Mouse (Mus musculus): Measurements from ENCODE around the gene Zfyve9. TPM values are rescaled to one million over a fixed set of nuclear protein-coding genes. Genes with fewer than 3 reads are reported as not detected.

Zfyve9 gene
- polyA plus RNA-seq, 1 experiment from 2014 or later = 4.0 TPM

DNA sequence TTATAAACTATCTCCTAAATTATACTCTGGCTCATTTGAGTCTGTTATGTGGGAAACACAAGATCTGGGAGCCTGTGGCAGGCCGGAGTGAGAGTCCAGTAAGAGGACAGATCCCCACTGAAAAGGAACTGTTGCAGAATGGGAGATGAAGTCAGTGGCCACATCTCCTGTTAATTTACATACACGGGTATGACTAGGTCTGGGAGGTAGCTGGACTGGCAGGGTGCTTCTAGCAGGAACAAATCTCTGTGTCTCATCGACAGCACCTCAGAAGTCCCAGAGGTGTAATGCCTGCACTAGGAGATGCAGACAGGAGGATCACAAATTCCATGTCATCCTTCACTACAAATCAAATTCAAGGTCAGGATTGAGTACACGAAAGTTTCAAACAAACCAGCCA lies 162.0 kb downstream of the Zfyve9 start:
- Histone ChIP-seq H3K4me3 (ENCODE audit: low read depth, low read length) (no peak overlapping the region), H3K9ac (replicated peaks; ENCODE audit: low read depth) (no peak overlapping the region), H3K27ac (ENCODE audit: low read length) (peak overlapping the region; percentile 70; the same call in 1 of the 2 replicates), H3K4me2 (replicated peaks; ENCODE audit: low read depth, low read length) (no peak overlapping the region), H3K4me1 (ENCODE audit: insufficient read depth, low read depth, low read length) (peaks cover 9% of the 10 kb centered on the region; the same call in 1 of the 2 replicates), H3K36me3 (ENCODE audit: insufficient read depth, low read length) (no peaks in the 10 kb centered on the region), H3K27me3 (replicated peaks; ENCODE audit: insufficient read depth, low read length) (no peaks in the 10 kb centered on the region), H3K9me3 (ENCODE audit: low read length) (no peaks in the 10 kb centered on the region)
- WGBS = 55% methylated on average over 4 of the region's 4 CpGs
- no peak for ATAC-seq
- TF ChIP-seq CTCF (IDR thresholded peaks at IDR 0.05) (no peak), EP300 (IDR thresholded peaks at IDR 0.05) (no peak)
- DNase-seq (ENCODE audit: low spot score) = no peak

DNA sequence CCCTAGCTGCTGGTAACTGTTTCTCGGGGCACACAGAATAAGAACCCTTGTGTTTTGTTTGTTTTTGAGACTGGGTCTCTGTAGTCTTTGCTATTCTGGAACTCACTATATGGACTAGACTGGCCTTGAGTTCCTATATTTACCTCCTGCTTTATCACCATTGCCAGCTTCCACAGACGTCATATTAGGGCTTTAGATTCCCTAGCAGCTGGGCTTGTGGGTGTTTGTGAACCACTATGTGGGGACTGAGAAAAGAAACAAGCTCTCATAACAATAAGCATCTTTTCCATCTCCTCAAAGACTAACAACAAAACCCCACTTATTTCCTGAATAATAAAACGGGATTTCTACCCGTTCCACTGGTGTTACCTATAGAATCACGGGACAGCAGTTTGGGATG lies 169.7 kb downstream of the Zfyve9 start:
- no peaks in the 10 kb centered on the region for H3K36me3 ChIP-seq (ENCODE audit: insufficient read depth, low read length)
- H3K9ac ChIP-seq (replicated peaks; ENCODE audit: low read depth) = no peak overlapping the region
- H3K27ac ChIP-seq (ENCODE audit: low read length) = no peak overlapping the region
- DNase-seq (ENCODE audit: low spot score) (no peak), ATAC-seq (no peak)
- WGBS = 82% methylated on average over 5 of the region's 5 CpGs
- H3K4me3 ChIP-seq (ENCODE audit: low read depth, low read length) = no peak overlapping the region
- H3K27me3 ChIP-seq (replicated peaks; ENCODE audit: insufficient read depth, low read length) = no peaks in the 10 kb centered on the region
- H3K9me3 ChIP-seq (ENCODE audit: low read length) = no peaks in the 10 kb centered on the region
- no peak overlapping the region for H3K4me2 ChIP-seq (replicated peaks; ENCODE audit: low read depth, low read length)
- TF ChIP-seq EP300 (IDR thresholded peaks at IDR 0.05) (no peak), CTCF (IDR thresholded peaks at IDR 0.05) (no peak)
- H3K4me1 ChIP-seq (ENCODE audit: insufficient read depth, low read depth, low read length) = no peaks in the 10 kb centered on the region

DNA sequence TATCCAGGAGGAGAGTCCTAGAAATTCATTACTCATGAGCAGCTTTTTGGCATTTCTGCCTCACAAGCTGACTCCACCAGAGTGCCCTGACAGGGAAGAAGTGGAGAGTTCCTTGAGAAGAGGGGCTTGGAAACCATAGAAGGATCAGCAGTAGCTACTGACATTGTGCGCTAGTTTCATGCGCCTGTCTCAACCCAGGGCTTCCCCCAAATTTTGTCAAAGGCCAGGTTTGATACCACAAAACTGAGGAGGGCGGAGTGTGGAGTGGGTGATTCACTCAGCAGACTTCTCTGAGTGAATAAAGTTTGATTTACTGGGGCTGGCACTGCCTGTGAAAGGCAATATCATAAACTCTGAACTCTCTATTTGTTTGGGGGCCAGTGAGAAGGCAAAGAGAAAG lies 171.9 kb downstream of the Zfyve9 start:
- TF ChIP-seq CTCF (IDR thresholded peaks at IDR 0.05) = no peak
- no peak for TF ChIP-seq EP300 (IDR thresholded peaks at IDR 0.05)
- H3K4me2 ChIP-seq (replicated peaks; ENCODE audit: low read depth, low read length) = no peak overlapping the region
- H3K27me3 ChIP-seq (replicated peaks; ENCODE audit: insufficient read depth, low read length) = no peaks in the 10 kb centered on the region
- H3K36me3 ChIP-seq (ENCODE audit: insufficient read depth, low read length) = no peaks in the 10 kb centered on the region
- WGBS = 89% methylated on average over 3 of the region's 3 CpGs
- H3K9me3 ChIP-seq (ENCODE audit: low read length) = no peaks in the 10 kb centered on the region
- no peaks in the 10 kb centered on the region for H3K4me1 ChIP-seq (ENCODE audit: insufficient read depth, low read depth, low read length)
- no peak for ATAC-seq
- H3K9ac ChIP-seq (replicated peaks; ENCODE audit: low read depth) = no peak overlapping the region
- H3K27ac ChIP-seq (ENCODE audit: low read length) = no peak overlapping the region
- no peak for DNase-seq (ENCODE audit: low spot score)
- no peak overlapping the region for H3K4me3 ChIP-seq (ENCODE audit: low read depth, low read length)

DNA sequence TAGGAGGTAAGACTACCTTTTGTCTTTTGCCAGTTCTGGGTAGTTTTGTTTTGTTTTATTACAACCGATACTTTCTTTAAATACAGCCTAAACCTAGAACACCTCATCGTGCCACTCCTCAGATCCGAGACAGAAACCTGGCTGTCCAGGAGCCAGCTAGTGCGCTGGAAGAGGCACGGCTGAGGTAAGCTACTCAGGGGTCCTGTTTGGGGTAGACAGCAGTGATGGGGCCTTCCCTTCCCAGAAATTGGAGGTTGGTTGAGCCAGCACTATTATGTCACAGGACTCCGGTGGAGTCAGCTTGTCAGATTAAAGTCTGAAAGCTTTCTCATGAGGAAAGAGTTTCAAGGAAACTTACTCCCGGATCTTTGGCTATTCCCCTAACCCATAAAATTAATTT lies 178.7 kb downstream of the Zfyve9 start:
- Histone ChIP-seq H3K27ac (ENCODE audit: low read length) (no peak overlapping the region), H3K4me3 (ENCODE audit: low read depth, low read length) (no peak overlapping the region), H3K4me2 (replicated peaks; ENCODE audit: low read depth, low read length) (no peak overlapping the region), H3K9ac (replicated peaks; ENCODE audit: low read depth) (no peak overlapping the region), H3K36me3 (ENCODE audit: insufficient read depth, low read length) (no peaks in the 10 kb centered on the region), H3K9me3 (ENCODE audit: low read length) (no peaks in the 10 kb centered on the region), H3K4me1 (ENCODE audit: insufficient read depth, low read depth, low read length) (no peaks in the 10 kb centered on the region), H3K27me3 (replicated peaks; ENCODE audit: insufficient read depth, low read length) (no peaks in the 10 kb centered on the region)
- no peak for ATAC-seq
- TF ChIP-seq CTCF (IDR thresholded peaks at IDR 0.05) (no peak), EP300 (IDR thresholded peaks at IDR 0.05) (no peak)
- DNase-seq (ENCODE audit: low spot score) = no peak
- WGBS = 94% methylated on average over 7 of the region's 7 CpGs

DNA sequence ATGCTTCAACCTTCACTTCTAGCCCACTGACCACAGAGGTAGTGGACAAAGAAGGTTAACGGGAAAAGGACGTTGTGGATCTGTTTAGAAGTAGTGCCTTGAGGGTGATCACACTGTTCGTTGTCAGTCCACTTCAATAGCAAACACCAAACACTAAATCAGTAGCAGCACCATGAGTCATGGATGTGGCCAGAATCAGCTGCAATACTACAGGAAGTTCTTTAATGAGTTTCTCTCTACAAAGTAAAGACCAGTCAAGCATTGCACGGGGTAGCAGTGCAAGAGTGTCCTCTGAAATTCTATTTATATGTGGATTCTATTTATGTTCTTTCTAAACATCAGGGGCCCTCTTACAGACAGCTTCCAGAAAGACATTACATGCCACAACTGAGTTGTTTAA lies 182.3 kb downstream of the Zfyve9 start:
- no peak overlapping the region for H3K27ac ChIP-seq (ENCODE audit: low read length)
- TF ChIP-seq CTCF (IDR thresholded peaks at IDR 0.05) (no peak), EP300 (IDR thresholded peaks at IDR 0.05) (no peak)
- no peaks in the 10 kb centered on the region for H3K36me3 ChIP-seq (ENCODE audit: insufficient read depth, low read length)
- no peaks in the 10 kb centered on the region for H3K27me3 ChIP-seq (replicated peaks; ENCODE audit: insufficient read depth, low read length)
- H3K4me1 ChIP-seq (ENCODE audit: insufficient read depth, low read depth, low read length) = no peaks in the 10 kb centered on the region
- no peak overlapping the region for H3K4me2 ChIP-seq (replicated peaks; ENCODE audit: low read depth, low read length)
- 64% methylated on average over 4 of the region's 4 CpGs for WGBS
- peak; percentile 43 for ATAC-seq
- no peak overlapping the region for H3K9ac ChIP-seq (replicated peaks; ENCODE audit: low read depth)
- no peak overlapping the region for H3K4me3 ChIP-seq (ENCODE audit: low read depth, low read length)
- DNase-seq (ENCODE audit: low spot score) = no peak
- H3K9me3 ChIP-seq (ENCODE audit: low read length) = no peaks in the 10 kb centered on the region

DNA sequence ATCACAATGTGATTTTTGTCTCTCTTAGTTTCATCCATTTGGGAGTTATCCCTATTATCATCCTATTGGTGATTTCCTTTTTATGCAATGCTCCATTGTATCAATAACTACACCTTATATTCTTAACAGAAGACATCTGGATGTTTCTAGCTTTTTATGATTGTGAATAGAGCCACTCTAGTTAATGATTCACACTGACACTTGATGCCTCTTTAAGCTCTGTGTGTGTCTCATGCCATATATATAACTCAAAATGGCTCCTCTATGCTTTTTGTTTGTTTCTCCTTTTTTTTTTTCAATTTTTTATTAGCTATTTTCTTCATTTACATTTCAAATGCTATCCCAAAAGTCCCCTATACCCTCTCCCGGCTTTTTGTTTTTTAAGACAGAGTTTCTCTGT lies 184.8 kb downstream of the Zfyve9 start:
- no peak overlapping the region for H3K27ac ChIP-seq (ENCODE audit: low read length)

DNA sequence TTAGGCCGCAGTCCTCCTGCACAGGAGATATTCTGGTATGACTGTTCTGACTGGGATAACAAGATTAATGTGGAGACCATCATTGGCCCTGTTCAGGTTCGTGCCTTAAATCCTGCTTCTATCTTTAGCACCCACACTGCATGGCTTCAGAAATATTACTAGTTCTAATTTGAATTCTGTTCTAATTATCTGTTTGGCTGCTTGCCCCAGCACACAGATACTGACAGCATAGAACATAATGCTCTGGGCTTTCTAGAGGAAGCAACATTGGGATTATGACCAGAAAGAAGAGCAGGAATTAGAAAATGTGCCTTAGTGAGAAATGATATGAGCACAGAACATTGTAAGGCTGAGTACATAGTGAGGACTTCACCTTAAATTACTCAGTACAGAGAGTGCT lies 187.2 kb downstream of the Zfyve9 start:
- WGBS = 80% methylated on average over 2 of the region's 2 CpGs
- H3K27ac ChIP-seq (ENCODE audit: low read length) = no peak overlapping the region
- no peak for TF ChIP-seq EP300 (IDR thresholded peaks at IDR 0.05)
- TF ChIP-seq CTCF (IDR thresholded peaks at IDR 0.05) = no peak
- no peak overlapping the region for H3K4me2 ChIP-seq (replicated peaks; ENCODE audit: low read depth, low read length)
- no peaks in the 10 kb centered on the region for H3K27me3 ChIP-seq (replicated peaks; ENCODE audit: insufficient read depth, low read length)
- no peak for DNase-seq (ENCODE audit: low spot score)
- no peak overlapping the region for H3K4me3 ChIP-seq (ENCODE audit: low read depth, low read length)
- no peak for ATAC-seq
- H3K4me1 ChIP-seq (ENCODE audit: insufficient read depth, low read depth, low read length) = no peaks in the 10 kb centered on the region
- H3K9ac ChIP-seq (replicated peaks; ENCODE audit: low read depth) = no peak overlapping the region
- H3K9me3 ChIP-seq (ENCODE audit: low read length) = no peaks in the 10 kb centered on the region
- H3K36me3 ChIP-seq (ENCODE audit: insufficient read depth, low read length) = no peaks in the 10 kb centered on the region

More for the DNA sequence above, 184.8 kb downstream of the Zfyve9 start:
- H3K4me1 ChIP-seq (ENCODE audit: insufficient read depth, low read depth, low read length) = no peaks in the 10 kb centered on the region
- no peaks in the 10 kb centered on the region for H3K27me3 ChIP-seq (replicated peaks; ENCODE audit: insufficient read depth, low read length)
- no peaks in the 10 kb centered on the region for H3K36me3 ChIP-seq (ENCODE audit: insufficient read depth, low read length)
- ATAC-seq (no peak), DNase-seq (ENCODE audit: low spot score) (no peak)
- H3K9ac ChIP-seq (replicated peaks; ENCODE audit: low read depth) = no peak overlapping the region
- TF ChIP-seq EP300 (IDR thresholded peaks at IDR 0.05) (no peak), CTCF (IDR thresholded peaks at IDR 0.05) (no peak)
- H3K4me2 ChIP-seq (replicated peaks; ENCODE audit: low read depth, low read length) = no peak overlapping the region
- 78% methylated on average over 1 of the region's 1 CpGs for WGBS
- H3K9me3 ChIP-seq (ENCODE audit: low read length) = no peaks in the 10 kb centered on the region
- H3K4me3 ChIP-seq (ENCODE audit: low read depth, low read length) = no peak overlapping the region

Other genes starting within 250 kb of the Zfyve9 start
- 40.4 and 42.1 TPM in 2 replicates for gene Prpf38a, start 201.5 kb downstream of the Zfyve9 start, polyA plus RNA-seq (2015; fragmentation: Nextera tagmentation; extraction: Ambion mirVana)
- gene Orc1, start 201.4 kb downstream of the Zfyve9 start, polyA plus RNA-seq (2015; fragmentation: Nextera tagmentation; extraction: Ambion mirVana) = 0.83 and 1.0 TPM in 2 replicates
- 21.3 and 22.4 TPM in 2 replicates for gene Cc2d1b, start 160.9 kb downstream of the Zfyve9 start, polyA plus RNA-seq (2015; fragmentation: Nextera tagmentation; extraction: Ambion mirVana)
- 1.5 and 1.6 TPM in 2 replicates for gene 3110021N24Rik, start 61.1 kb downstream of the Zfyve9 start, polyA plus RNA-seq (2015; fragmentation: Nextera tagmentation; extraction: Ambion mirVana)
- 106 and 111 TPM in 2 replicates for gene Btf3l4, start 52.8 kb upstream of the Zfyve9 start, polyA plus RNA-seq (2015; fragmentation: Nextera tagmentation; extraction: Ambion mirVana)
- 93.1 and 97.5 TPM in 2 replicates for gene Txndc12, start 53.8 kb upstream of the Zfyve9 start, polyA plus RNA-seq (2015; fragmentation: Nextera tagmentation; extraction: Ambion mirVana)
- gene Kti12, start 67.0 kb upstream of the Zfyve9 start, polyA plus RNA-seq (2015; fragmentation: Nextera tagmentation; extraction: Ambion mirVana) = 26.6 and 27.8 TPM in 2 replicates
- gene A730015C16Rik, start 67.8 kb upstream of the Zfyve9 start, polyA plus RNA-seq (2015; fragmentation: Nextera tagmentation; extraction: Ambion mirVana) = 1.7 and 1.9 TPM in 2 replicates
- gene Rab3b, start 98.3 kb upstream of the Zfyve9 start, polyA plus RNA-seq (2015; fragmentation: Nextera tagmentation; extraction: Ambion mirVana) = 3.0 and 3.2 TPM in 2 replicates
- 29.3 and 36.9 TPM in 2 replicates for gene Nrd1, start 219.9 kb upstream of the Zfyve9 start, polyA plus RNA-seq (2015; fragmentation: Nextera tagmentation; extraction: Ambion mirVana)